Mouse (Mus musculus) thymus, adult 2 months (tissue): ENCODE results near the gene B3galt6.

Experiments used
- CTCF ChIP-seq: fragments of 200-500 bp; IDR thresholded peaks from 2 replicates; pipeline ENCODE4 v1.5.1; 2012; ENCODE audit warnings: mild to moderate bottlenecking, control low read depth, low read length, moderate library complexity, borderline replicate concordance; ENCODE audit not compliant: control insufficient read depth, poor library complexity, insufficient read depth; ENCODE audit errors: extremely low read depth
- POLR2A ChIP-seq: fragments of 200-500 bp; IDR thresholded peaks from 2 replicates; pipeline ENCODE4 v1.6.1; 2012; ENCODE audit warnings: mild to moderate bottlenecking, low read length, control low read depth, moderate library complexity; ENCODE audit not compliant: control insufficient read depth, poor library complexity, insufficient read depth; ENCODE audit errors: extremely low read depth

DNA sequence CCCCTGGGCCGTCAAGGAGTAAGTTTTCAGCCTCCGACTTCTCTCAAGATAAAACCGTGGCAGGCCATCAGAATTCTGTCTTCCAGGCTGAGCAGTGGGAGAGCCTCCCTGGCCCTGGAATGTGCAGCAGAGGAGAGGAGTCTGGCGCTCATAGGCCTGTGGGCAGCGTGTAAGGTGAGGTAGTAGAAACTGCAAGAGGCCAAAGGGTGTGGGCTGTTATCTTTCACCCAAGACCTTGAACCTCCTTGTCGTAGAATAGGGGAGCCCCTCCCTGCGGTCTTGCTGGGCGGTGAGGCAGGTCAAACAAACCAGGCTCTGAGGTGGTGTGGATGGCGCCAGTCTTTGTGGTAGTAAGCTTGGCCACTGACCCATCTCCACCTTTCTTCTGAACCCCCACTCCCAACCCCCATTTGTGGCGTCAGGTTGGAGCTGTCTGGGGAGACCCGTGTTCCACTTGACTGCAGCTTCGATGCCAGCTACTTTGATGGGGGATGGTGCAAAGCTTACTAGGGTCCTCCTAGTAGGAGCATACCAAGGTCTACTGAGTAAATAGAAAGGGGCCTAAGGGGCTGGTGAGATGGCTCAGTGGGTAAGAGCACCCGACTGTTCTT, 23.3 kb downstream of the B3galt6 start:
- TF ChIP-seq CTCF = no peak
- TF ChIP-seq POLR2A = no peak
